Mouse (Mus musculus) hindbrain, postnatal 0 days (tissue): Measurements from ENCODE around the gene Ccpg1. TPM values are rescaled to one million over a fixed set of nuclear protein-coding genes. Genes with fewer than 3 reads are reported as not detected.
A peak's percentile ranks its signal among the peaks of the same experiment; 100 is the strongest.

Source experiments
- ATAC-seq: fragments of 200-750 bp; cut with Nextera tagmentation; 2 replicates; pipeline ENCODE4 v1.8.0; 2017; ENCODE audit warnings: mild to moderate bottlenecking, moderate TSS enrichment, moderate library complexity
- DNase-seq: peaks from one replicate; pipeline ENCODE4 v3.0.0-alpha.2; 2015; ENCODE audit warnings: low spot score
- H3K27ac ChIP-seq: fragments of 300-500 bp; sonication (generic); 2 replicates; pipeline ENCODE4 v1.5.1; 2014; ENCODE audit warnings: mild to moderate bottlenecking
- H3K27me3 ChIP-seq: fragments of 300-500 bp; sonication (generic); 2 replicates; pipeline ENCODE4 v1.6.1; 2014; ENCODE audit warnings: low read length, mixed read lengths; ENCODE audit not compliant: insufficient read depth
- H3K36me3 ChIP-seq: fragments of 300-500 bp; sonication (generic); 2 replicates; pipeline ENCODE4 v1.6.1; 2014; ENCODE audit warnings: low read length, mixed read lengths; ENCODE audit not compliant: insufficient read depth
- H3K4me1 ChIP-seq: fragments of 300-500 bp; sonication (generic); 2 replicates; pipeline ENCODE4 v1.6.1; 2014; ENCODE audit warnings: antibody characterized with exemption, low read length, mixed read lengths; ENCODE audit not compliant: insufficient read depth
- H3K4me2 ChIP-seq: fragments of 300-500 bp; sonication (generic); 2 replicates; pipeline ENCODE4 v1.6.1; 2014; ENCODE audit warnings: low read depth, mild to moderate bottlenecking, low read length, moderate library complexity, mixed read lengths
- H3K4me3 ChIP-seq: fragments of 300-500 bp; sonication (generic); 2 replicates; pipeline ENCODE4 v1.5.1; 2014; ENCODE audit warnings: low read length
- H3K9ac ChIP-seq: fragments of 300-500 bp; sonication (generic); replicated peaks from 2 replicates; pipeline ENCODE4 v1.6.1; 2014; ENCODE audit warnings: mild to moderate bottlenecking, low read length, moderate library complexity, mixed read lengths
- H3K9me3 ChIP-seq: fragments of 300-500 bp; sonication (generic); 2 replicates; pipeline ENCODE4 v1.6.1; 2016; ENCODE audit warnings: low read length, mixed read lengths
- CTCF ChIP-seq: IDR thresholded peaks from 2 replicates; pipeline ENCODE4 v1.5.1; 2016; ENCODE audit warnings: antibody characterized with exemption, control low read depth, low read depth
- WGBS: fragments of 180-500 bp; shearing (Covaris S2); extraction: QIAGEN DNeasy Blood & Tissue Kit; methylation state at CpG from one replicate; pipeline ENCODE4 v1.1.7; 2014; 5-methylcytosine and 5-hydroxymethylcytosine counted together
- microRNA-seq, 2 experiments: library from miRNA; unstranded; fragments of <30 nt; microRNA quantifications; one replicate each; pipeline ENCODE4; 2016
- polyA plus RNA-seq: library from polyadenylated mRNA; unstranded; fragments of >200 nt; fragmentation: Nextera tagmentation; extraction: Ambion mirVana; gene quantifications from 2 replicates; pipeline ENCODE4 v1.2.1, GENCODE M21; 2015
- total RNA-seq: library from RNA; depleted of rRNA; stranded (reverse); fragments of >200 nt; gene quantifications from 2 replicates; pipeline ENCODE4 v1.2.3, GENCODE M21; 2014; rRNA removed

Gene Ccpg1
- total and polyA plus RNA-seq, 2 experiments from 2014 or later, result 15.0 to 42.7 TPM

DNA sequence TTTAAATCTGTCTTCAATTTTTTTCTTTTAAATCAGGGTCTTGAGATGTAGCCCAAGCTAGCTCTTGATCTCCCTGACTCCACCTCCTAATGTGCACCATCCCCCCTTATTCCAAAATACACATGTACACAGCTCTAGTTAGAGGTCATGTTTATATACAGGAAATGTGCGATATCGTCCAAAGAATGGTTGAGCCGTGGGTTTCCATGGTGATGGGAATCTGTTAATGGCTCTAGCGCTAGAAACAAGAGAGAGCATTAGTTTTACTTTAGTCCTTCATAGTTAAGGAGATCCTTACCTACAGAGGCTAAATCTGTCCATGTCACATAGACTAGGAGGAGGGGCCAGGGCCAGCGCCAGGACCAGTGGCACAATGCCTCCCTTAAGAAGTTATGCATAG lies 64.6 kb downstream of the Ccpg1 start:
- ATAC-seq, result no peak
- 51% methylated on average over 5 of the region's 5 CpGs for WGBS

GRCm38 (mm10) chr9:73050606-73051005 lies 65.4 kb downstream of the Ccpg1 start:
- H3K9me3 ChIP-seq, result no peaks in the 10 kb centered on the region
- no peak overlapping the region for H3K27ac ChIP-seq
- 0 out of 2 replicates have a peak overlapping the region, but pooled peaks have one; percentile 13 for H3K9ac ChIP-seq
- WGBS, result 60% methylated on average over 8 of the region's 8 CpGs
- no peaks in the 10 kb centered on the region for H3K27me3 ChIP-seq
- H3K4me2 ChIP-seq, result no peak overlapping the region
- TF ChIP-seq CTCF, result no peak
- DNase-seq (no peak), ATAC-seq (no peak)
- H3K4me3 ChIP-seq, result no peak overlapping the region
- no peaks in the 10 kb centered on the region for H3K4me1 ChIP-seq
- no peaks in the 10 kb centered on the region for H3K36me3 ChIP-seq

More for the DNA sequence above, 64.6 kb downstream of the Ccpg1 start:
- DNase-seq, result no peak
- no peak overlapping the region for H3K4me2 ChIP-seq
- TF ChIP-seq CTCF, result no peak
- H3K27ac ChIP-seq, result no peak overlapping the region
- no peak overlapping the region for H3K4me3 ChIP-seq
- H3K9ac ChIP-seq, result no peak overlapping the region
- no peaks in the 10 kb centered on the region for H3K36me3 ChIP-seq
- H3K4me1 ChIP-seq, result peaks cover 6% of the 10 kb centered on the region
- no peaks in the 10 kb centered on the region for H3K9me3 ChIP-seq
- no peaks in the 10 kb centered on the region for H3K27me3 ChIP-seq

- Histone ChIP-seq H3K9me3 (no peaks in the 10 kb centered on the region), H3K9ac (no peak overlapping the region), H3K4me1 (no peaks in the 10 kb centered on the region), H3K4me3 (no peak overlapping the region), H3K4me2 (no peak overlapping the region), H3K36me3 (no peaks in the 10 kb centered on the region), H3K27me3 (no peaks in the 10 kb centered on the region), H3K27ac (no peak overlapping the region; the same call in 1 of the 2 replicates)
- ATAC-seq, result no peak
- TF ChIP-seq CTCF, result no peak
- WGBS, result 64% methylated on average over 10 of the region's 10 CpGs
- DNase-seq, result no peak
Measured at GRCm38 (mm10) chr9:73055441-73055911, 70.2 kb downstream of the Ccpg1 start.

GRCm38 (mm10) chr9:73059224-73059623 lies 74.0 kb downstream of the Ccpg1 start:
- Histone ChIP-seq H3K4me3 (no peak overlapping the region), H3K9ac (no peak overlapping the region), H3K4me1 (no peaks in the 10 kb centered on the region), H3K27me3 (no peaks in the 10 kb centered on the region), H3K27ac (no peak overlapping the region), H3K9me3 (no peaks in the 10 kb centered on the region), H3K4me2 (no peak overlapping the region), H3K36me3 (no peaks in the 10 kb centered on the region)
- TF ChIP-seq CTCF, result no peak
- WGBS, result 90% methylated on average over 4 of the region's 4 CpGs
- ATAC-seq, result no peak
- no peak for DNase-seq

DNA sequence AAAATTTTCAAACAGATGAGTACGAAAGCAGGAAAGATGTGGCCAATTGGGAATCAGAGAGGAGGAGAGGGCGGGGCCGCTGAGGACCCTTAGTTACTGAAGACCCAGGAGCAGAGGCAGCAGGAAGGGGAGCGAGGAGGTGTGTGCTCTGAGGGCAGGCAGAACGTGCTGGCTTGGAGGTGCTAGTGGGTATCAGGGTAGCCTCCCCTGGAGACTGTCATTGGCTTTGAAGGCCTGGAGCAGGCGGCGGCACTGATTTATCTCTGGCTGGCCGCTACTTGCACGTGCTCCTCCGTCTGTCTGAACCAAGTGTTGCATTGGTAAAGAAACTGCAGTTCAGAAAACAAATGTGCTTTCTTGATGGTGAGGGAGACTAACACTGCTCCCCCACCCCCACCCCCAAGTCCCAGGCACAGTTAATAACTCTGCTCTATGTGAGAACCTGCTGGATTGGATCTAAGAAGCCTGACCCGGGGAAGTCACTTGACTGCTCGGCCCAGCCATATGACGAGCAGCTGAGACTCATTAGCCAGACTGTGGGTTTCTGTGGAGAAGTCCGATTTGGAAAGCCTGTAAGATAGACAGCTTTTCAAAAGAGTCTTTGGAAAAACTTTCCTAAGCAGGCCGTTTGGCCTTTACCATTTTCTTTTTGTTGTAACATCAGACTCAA lies 78.5 kb downstream of the Ccpg1 start:
- peak overlapping the region; percentile 30 for H3K4me2 ChIP-seq
- H3K27ac ChIP-seq, result no peak overlapping the region
- no peak for DNase-seq

More for the DNA sequence above, 78.5 kb downstream of the Ccpg1 start:
- Histone ChIP-seq H3K9me3 (no peaks in the 10 kb centered on the region), H3K27me3 (no peaks in the 10 kb centered on the region), H3K36me3 (no peaks in the 10 kb centered on the region), H3K4me1 (no peaks in the 10 kb centered on the region), H3K9ac (0 out of 2 replicates have a peak overlapping the region, but pooled peaks have one; percentile 19), H3K4me3 (no peak overlapping the region)
- no peak for ATAC-seq
- no peak for TF ChIP-seq CTCF
- WGBS, result 31% methylated on average over 15 of the region's 15 CpGs

Small RNAs within 50 kb of the gene (microRNA-seq; reads per million reads assigned to microRNA genes)
- 0 reads per million in 2 experiments for gene Gm27353

Other genes starting within 250 kb of the Ccpg1 start
- 1.4 and 4.4 TPM in 2 replicates for gene Prtg, start 178.6 kb upstream of the Ccpg1 start, total RNA-seq
- gene Prtg, start 178.6 kb upstream of the Ccpg1 start, polyA plus RNA-seq, result 0.59 and 0.65 TPM in 2 replicates
- 30.4 and 32.0 TPM in 2 replicates for gene Pygo1, start 59.8 kb upstream of the Ccpg1 start, total RNA-seq
- gene Pygo1, start 59.8 kb upstream of the Ccpg1 start, polyA plus RNA-seq, result 8.5 and 9.2 TPM in 2 replicates
- 0.99 and 2.4 TPM in 2 replicates for gene Dyx1c1, start 26.6 kb upstream of the Ccpg1 start, total RNA-seq
- gene Dyx1c1, start 26.6 kb upstream of the Ccpg1 start, polyA plus RNA-seq, result 2.5 and 3.0 TPM in 2 replicates
- not detected in 2 replicates for gene Gm44503, start 26.6 kb upstream of the Ccpg1 start, total RNA-seq
- gene Gm44503, start 26.6 kb upstream of the Ccpg1 start, polyA plus RNA-seq, result not detected in 2 replicates
- 10.7 and 14.1 TPM in 2 replicates for gene Ccpg1os, start within 50 bp of the Ccpg1 start, total RNA-seq
- gene Ccpg1os, start within 50 bp of the Ccpg1 start, polyA plus RNA-seq, result 21.2 and 21.3 TPM in 2 replicates
- gene Pigb, start 54.9 kb downstream of the Ccpg1 start, total RNA-seq, result 16.4 and 20.1 TPM in 2 replicates
- 8.9 and 9.0 TPM in 2 replicates for gene Pigb, start 54.9 kb downstream of the Ccpg1 start, polyA plus RNA-seq
- 3.6 and 5.3 TPM in 2 replicates for gene Rab27a, start 59.4 kb downstream of the Ccpg1 start, total RNA-seq
- 3.8 TPM in 2 replicates for gene Rab27a, start 59.4 kb downstream of the Ccpg1 start, polyA plus RNA-seq
- gene Khdc3, start 116.4 kb downstream of the Ccpg1 start, total RNA-seq, result not detected in 2 replicates
- gene Khdc3, start 116.4 kb downstream of the Ccpg1 start, polyA plus RNA-seq, result 0.21 and 0.26 TPM in 2 replicates
- gene Gm20509, start 117.0 kb downstream of the Ccpg1 start, total RNA-seq, result not detected in 2 replicates
- 0.18 TPM in 1 of 2 replicates, not detected in the other for gene Gm20509, start 117.0 kb downstream of the Ccpg1 start, polyA plus RNA-seq
- gene Rsl24d1, start 128.0 kb downstream of the Ccpg1 start, total RNA-seq, result 54.1 and 59.4 TPM in 2 replicates
- 102 and 106 TPM in 2 replicates for gene Rsl24d1, start 128.0 kb downstream of the Ccpg1 start, polyA plus RNA-seq